Mouse (Mus musculus): ENCODE measurements around the gene Lrrc36. TPM values are rescaled to one million over a fixed set of nuclear protein-coding genes. Genes with fewer than 3 reads are reported as not detected.

Lrrc36 gene
- total RNA-seq, 2 experiments from 2014 or later, result not detected

GRCm38 (mm10) chr8:105461085-105461803, 47.9 kb downstream of the Lrrc36 start:
- no peak for ATAC-seq (replicated peaks; ENCODE audit: poor library complexity, severe bottlenecking)

GRCm38 (mm10) chr8:105464595-105464994, 51.2 kb downstream of the Lrrc36 start:
- no peak for ATAC-seq (replicated peaks; ENCODE audit: poor library complexity, severe bottlenecking)

- ATAC-seq (replicated peaks; ENCODE audit: poor library complexity, severe bottlenecking), result no peak
These were observed 52.9 kb downstream of the Lrrc36 start for GRCm38 (mm10) chr8:105466246-105466645.

- no peak for ATAC-seq (replicated peaks; ENCODE audit: poor library complexity, severe bottlenecking)
These were observed 53.4 kb downstream of the Lrrc36 start for GRCm38 (mm10) chr8:105466700-105467291.

GRCm38 (mm10) chr8:105467396-105467985, 54.1 kb downstream of the Lrrc36 start:
- ATAC-seq (replicated peaks; ENCODE audit: poor library complexity, severe bottlenecking), result no peak

GRCm38 (mm10) chr8:105468002-105468720, 54.8 kb downstream of the Lrrc36 start:
- no peak for ATAC-seq (replicated peaks; ENCODE audit: poor library complexity, severe bottlenecking)

- ATAC-seq (replicated peaks; ENCODE audit: poor library complexity, severe bottlenecking), result no peak
These were observed 55.8 kb downstream of the Lrrc36 start for GRCm38 (mm10) chr8:105469041-105469695.

GRCm38 (mm10) chr8:105469816-105470215, 56.4 kb downstream of the Lrrc36 start:
- no peak for ATAC-seq (replicated peaks; ENCODE audit: poor library complexity, severe bottlenecking)

GRCm38 (mm10) chr8:105470262-105470661, 56.9 kb downstream of the Lrrc36 start:
- ATAC-seq (replicated peaks; ENCODE audit: poor library complexity, severe bottlenecking), result peak; percentile 21

GRCm38 (mm10) chr8:105470681-105471313, 57.4 kb downstream of the Lrrc36 start:
- no peak for ATAC-seq (replicated peaks; ENCODE audit: poor library complexity, severe bottlenecking)

GRCm38 (mm10) chr8:105471314-105472015, 58.1 kb downstream of the Lrrc36 start, which contains the start of gene Tppp3:
Gene Tppp3, minus strand, starts transcription at chr8:105471526.
- peak; percentile 84 for ATAC-seq (replicated peaks; ENCODE audit: poor library complexity, severe bottlenecking)

- no peak for ATAC-seq (replicated peaks; ENCODE audit: poor library complexity, severe bottlenecking)
These were observed 59.1 kb downstream of the Lrrc36 start for GRCm38 (mm10) chr8:105472414-105472932.

GRCm38 (mm10) chr8:105472983-105473382, 59.6 kb downstream of the Lrrc36 start:
- ATAC-seq (replicated peaks; ENCODE audit: poor library complexity, severe bottlenecking), result peak; percentile 20

- no peak for ATAC-seq (replicated peaks; ENCODE audit: poor library complexity, severe bottlenecking)
These were observed 60.6 kb downstream of the Lrrc36 start for GRCm38 (mm10) chr8:105473816-105474606.

- ATAC-seq (replicated peaks; ENCODE audit: poor library complexity, severe bottlenecking), result 0 out of 2 replicates have a peak, but pooled peaks have one; percentile 6
These were observed 61.3 kb downstream of the Lrrc36 start for GRCm38 (mm10) chr8:105474680-105475079.

- ATAC-seq (replicated peaks; ENCODE audit: poor library complexity, severe bottlenecking), result no peak
These were observed 61.9 kb downstream of the Lrrc36 start for GRCm38 (mm10) chr8:105475254-105475653.

- no peak for ATAC-seq (replicated peaks; ENCODE audit: poor library complexity, severe bottlenecking)
These were observed 62.4 kb downstream of the Lrrc36 start for GRCm38 (mm10) chr8:105475742-105476141.

GRCm38 (mm10) chr8:105476161-105476560, 62.8 kb downstream of the Lrrc36 start:
- no peak for ATAC-seq (replicated peaks; ENCODE audit: poor library complexity, severe bottlenecking)
